Mouse (Mus musculus) left cerebral cortex, adult 8-10 months (tissue): Measurements from ENCODE around the gene Ddx25. TPM values are rescaled to one million over a fixed set of nuclear protein-coding genes. Genes with fewer than 3 reads are reported as not detected.
A peak's percentile ranks its signal among the peaks of the same experiment; 100 is the strongest.

ENCODE experiments used
- DNase-seq, 2 experiments: peaks; one replicate each; pipeline ENCODE4 v3.0.0; 2022; ENCODE audit warnings: low spot score in 2 of 2
- total RNA-seq, 4 experiments: library from RNA; stranded (reverse); gene quantifications; 2 replicates each; pipeline ENCODE4 v1.2.4; 2022

The Ddx25 gene
- total RNA-seq, 4 experiments from 2014 or later = 17.6 to 19.4 (median 18.3) TPM

- peak in 1 of 2 experiments; percentile 56 for DNase-seq
These were observed 16.8 kb downstream of the Ddx25 start for GRCm38 (mm10) chr9:35541488-35541887.

DNA sequence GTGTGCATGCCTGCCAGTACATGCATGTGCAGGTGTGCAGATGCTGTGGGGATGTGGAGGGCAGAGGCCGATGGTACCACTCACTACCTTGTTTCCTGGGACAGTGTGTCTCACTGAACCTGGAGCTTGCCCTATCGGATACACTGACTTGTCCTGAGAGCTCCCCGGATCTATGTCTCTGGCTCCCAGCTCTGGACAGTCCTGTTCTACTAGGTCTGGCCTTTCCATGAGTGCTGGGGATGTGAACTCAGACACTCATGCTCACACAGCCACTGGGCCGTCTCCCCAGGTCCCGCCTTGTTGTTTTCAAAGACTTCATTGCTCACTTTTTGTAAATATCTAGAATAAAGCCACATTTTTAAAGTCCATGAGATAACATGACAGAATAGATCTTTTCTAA, 17.3 kb downstream of the Ddx25 start:
- no peak for DNase-seq

GRCm38 (mm10) chr9:35539001-35539750, 19.2 kb downstream of the Ddx25 start:
- no peak for DNase-seq

GRCm38 (mm10) chr9:35535876-35536275, 22.5 kb downstream of the Ddx25 start:
- DNase-seq = no peak

GRCm38 (mm10) chr9:35535110-35535509, 23.2 kb downstream of the Ddx25 start:
- DNase-seq = no peak

GRCm38 (mm10) chr9:35533266-35533665, 25.1 kb downstream of the Ddx25 start:
- DNase-seq = no peak

DNA sequence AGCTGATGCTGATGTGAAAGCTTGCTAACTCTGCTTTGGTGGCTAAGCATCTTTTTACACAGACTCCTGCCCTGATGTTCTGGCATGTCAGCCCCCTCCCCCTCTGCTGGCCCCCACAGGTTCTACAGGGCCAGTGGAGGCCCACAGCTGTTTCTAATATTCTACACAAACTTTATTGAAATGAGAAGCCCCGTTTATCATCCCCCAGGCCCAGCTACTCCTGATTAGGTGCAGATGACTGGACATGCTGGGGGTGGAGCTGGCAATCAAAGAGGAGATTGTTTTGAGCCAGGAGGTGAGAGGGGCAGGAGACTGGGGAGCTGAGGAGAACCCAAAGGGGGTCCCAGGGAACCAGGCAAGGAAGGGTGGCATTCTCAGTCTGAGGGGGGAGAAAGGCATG, 28.5 kb downstream of the Ddx25 start:
- DNase-seq = no peak

GRCm38 (mm10) chr9:35529141-35529540, 29.2 kb downstream of the Ddx25 start:
- no peak for DNase-seq

DNA sequence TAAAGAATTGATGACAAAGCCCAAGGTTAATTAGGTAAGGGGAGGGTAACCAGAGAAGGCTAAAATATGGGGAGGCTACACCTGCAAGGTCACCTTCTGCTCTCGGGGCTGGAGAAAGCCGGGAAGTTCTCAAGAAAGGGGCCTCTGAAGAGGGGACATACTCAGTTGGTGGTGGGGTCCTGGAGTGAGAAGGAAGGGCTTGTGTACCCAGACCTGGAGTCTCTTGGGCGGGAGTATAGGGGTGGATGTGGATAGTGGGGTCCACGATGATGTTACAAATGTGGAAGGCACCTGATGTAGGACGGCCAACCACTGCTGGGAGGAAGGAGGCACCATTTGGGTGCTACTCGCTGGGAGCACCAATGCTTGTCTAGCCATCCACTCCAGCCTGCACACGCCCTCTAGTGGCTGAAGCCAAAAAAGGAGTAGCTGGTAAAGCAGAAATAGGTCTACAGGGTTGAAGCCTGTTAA, 34.4 kb downstream of the Ddx25 start:
- DNase-seq = peak; percentile 41 to 58

DNA sequence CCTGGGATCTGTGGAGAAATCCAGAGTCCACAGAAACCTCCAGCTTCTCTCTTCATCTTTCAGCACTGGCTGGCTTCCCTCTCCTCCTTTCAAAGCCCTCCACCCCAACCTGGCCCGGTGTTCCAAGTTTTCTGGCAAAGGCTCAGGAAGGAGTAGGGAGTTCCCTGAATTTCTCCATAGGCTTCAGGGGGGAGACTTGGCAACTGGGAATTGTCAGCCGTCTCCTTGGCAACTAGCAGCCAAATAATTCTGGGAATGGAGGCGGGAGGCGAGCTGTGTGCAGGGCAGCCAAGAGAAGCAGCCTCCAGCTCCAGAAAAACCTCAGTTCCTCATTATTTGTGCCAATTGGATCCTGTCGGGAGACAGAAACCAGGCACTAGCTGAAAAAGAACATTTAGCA, 34.8 kb downstream of the Ddx25 start:
- DNase-seq = peak; percentile 18 to 76

GRCm38 (mm10) chr9:35522821-35523515, 35.4 kb downstream of the Ddx25 start:
- DNase-seq = no peak

GRCm38 (mm10) chr9:35522241-35522640, 36.1 kb downstream of the Ddx25 start:
- no peak for DNase-seq

DNA sequence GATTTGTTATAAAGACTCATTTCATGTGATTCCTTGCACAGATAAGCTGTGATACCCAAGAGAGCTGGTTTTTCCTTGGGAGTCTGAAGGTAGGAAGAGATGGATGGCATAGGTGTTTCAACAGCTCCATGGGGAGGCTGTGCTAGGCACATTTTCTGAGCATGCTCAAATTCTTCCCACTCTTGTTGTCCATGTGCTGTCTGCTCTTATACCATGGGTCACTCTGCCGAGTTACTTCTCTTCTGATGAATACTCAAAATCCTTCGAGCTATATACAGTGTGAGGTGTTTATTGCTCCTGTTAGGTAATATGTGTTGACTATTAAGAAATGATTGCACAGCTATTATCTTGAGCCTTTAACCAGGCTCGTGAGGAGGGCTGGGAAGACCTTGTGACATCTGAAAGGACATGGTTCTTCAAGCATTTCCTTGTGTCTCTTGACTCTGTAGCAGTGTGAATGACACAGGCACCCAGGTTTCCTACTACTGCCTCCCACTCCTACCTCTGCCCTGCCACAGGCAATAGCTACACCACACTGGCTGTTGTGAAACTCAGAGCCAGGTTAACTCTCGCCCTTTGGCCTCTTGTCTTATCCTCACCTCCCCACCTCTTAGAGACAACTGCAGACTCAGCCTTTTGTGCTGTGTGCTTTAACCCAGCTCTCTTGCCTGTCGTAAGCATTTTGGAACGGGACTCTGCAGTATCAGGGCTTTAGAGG, 37.5 kb downstream of the Ddx25 start:
- DNase-seq = no peak

DNA sequence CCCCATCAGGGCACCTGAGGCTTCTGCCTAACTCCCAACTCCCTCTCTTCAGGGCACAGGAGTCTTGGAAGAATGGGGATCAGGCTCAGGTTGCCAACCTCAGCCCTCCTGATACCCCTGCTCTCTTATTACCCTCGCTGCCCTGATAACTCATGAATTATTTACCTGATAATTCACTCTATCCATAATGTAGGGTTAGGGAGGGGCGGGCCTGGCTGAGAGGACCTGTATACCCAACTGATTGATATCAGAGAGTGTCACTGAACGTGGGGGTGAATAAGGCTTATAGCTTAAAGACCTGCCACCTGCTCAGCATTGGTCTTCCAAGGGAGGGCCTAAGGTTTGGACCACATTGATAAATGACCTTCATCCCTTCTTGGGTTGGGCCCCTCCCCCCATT, 40.2 kb downstream of the Ddx25 start, which contains the start of gene Gm1113:
Gene Gm1113 (minus strand): TSS at position 101 of the 400 bp plus-strand sequence.
- DNase-seq = no peak

DNA sequence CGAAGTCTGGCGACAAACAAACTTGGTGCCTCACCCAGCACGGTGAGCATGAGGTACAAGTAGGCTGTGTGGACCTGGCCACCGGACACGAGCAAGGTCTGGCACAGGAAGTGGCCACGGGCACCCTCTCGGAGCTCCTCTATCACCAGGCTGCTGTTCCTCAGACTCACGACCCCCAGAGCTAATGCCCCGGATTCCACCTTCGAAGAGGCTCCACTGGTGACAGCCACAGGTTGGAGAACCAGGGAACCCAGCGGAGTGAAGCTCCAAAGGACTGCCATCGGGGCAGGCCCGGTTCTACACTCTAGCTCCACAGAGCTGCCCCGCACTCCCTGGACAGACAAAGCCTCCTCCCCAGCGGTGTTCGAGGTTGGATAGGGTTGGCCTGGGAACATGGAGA, 41.6 kb downstream of the Ddx25 start:
- DNase-seq = no peak

- DNase-seq = no peak
These were observed 42.1 kb downstream of the Ddx25 start for GRCm38 (mm10) chr9:35516182-35516581.

GRCm38 (mm10) chr9:35513900-35514299, 44.4 kb downstream of the Ddx25 start:
- DNase-seq = no peak

DNA sequence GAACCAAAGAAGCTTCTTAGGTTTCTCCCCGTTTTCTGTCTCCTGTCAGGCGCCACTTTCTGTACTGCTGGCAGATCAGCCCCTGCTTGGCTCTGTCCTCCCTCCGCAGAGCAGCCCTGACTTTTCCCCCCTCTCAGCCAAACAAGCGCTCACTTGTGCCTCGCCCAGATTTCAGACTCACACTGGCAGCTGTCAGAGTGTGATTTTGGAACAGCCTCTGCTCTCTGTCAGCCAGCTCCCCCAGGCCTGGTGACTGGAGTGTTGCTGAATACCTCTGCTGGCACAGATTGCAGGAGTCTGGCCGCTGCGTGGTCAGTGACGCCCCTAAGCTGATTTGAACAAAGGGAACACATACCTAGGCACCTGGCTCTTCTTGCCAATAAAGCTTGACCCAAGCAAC, 50.1 kb downstream of the Ddx25 start:
- DNase-seq = no peak

GRCm38 (mm10) chr9:35502361-35503000, 55.8 kb downstream of the Ddx25 start:
- no peak for DNase-seq

DNA sequence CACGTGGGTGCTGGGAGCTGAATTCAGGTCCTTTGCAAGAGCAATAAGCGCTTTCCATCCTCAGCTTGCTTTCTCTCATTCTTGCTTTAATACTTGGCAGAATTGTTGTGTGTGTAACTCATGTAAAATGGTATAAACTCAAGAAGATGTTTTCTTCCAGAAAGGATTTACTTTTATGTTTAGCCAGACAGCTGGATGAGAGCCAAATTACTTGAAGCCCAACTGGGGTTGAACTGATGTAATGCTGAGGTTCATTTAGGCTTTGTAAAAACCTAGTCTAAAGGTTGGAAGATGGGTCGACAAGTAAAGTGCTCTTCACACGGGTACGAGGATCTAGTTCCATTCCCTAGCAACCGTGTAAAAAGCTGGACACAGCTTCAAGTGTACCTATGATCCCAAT, 58.4 kb downstream of the Ddx25 start:
- no peak for DNase-seq

GRCm38 (mm10) chr9:35495471-35495870, 62.9 kb downstream of the Ddx25 start:
- DNase-seq = no peak

DNA sequence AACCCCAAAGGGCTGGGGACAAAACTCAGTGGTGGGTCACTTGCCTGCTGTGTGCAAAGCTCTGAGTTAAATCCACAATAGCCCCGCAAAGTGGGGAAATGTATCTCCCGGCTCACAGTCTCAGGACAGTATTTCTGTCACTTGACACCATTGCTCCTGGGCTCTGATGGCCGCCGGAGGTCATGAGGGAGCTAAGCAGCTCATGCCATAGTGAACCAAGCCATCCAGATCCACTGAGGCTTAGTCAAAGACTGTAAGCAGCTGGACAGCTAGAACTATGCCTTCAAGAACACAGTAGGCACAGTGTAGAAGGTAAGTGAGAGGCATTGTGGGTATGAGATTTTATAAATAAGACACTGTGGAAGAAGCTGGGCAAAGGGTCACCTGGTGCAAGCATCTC, 63.4 kb downstream of the Ddx25 start:
- no peak for DNase-seq
